Mouse (Mus musculus) lung, postnatal 0 days (tissue): ENCODE results near the gene Dnaic2. TPM values are rescaled to one million over a fixed set of nuclear protein-coding genes. Genes with fewer than 3 reads are reported as not detected.

Experiments
- ATAC-seq: fragments of 200-750 bp; cut with Nextera tagmentation; 2 replicates; pipeline ENCODE4 v1.8.0; 2017; ENCODE audit warnings: moderate library complexity
- DNase-seq: peaks from one replicate; pipeline ENCODE4 v3.0.0-alpha.2; 2016; ENCODE audit warnings: low spot score
- H3K27ac ChIP-seq: fragments of 300-500 bp; sonication (generic); 2 replicates; pipeline ENCODE4 v1.5.1; 2014; ENCODE audit warnings: antibody characterized with exemption, mild to moderate bottlenecking, low read length, mixed read lengths
- H3K27me3 ChIP-seq: fragments of 300-500 bp; sonication (generic); replicated peaks from 2 replicates; pipeline ENCODE4 v1.6.1; 2014; ENCODE audit warnings: low read length, mixed read lengths; ENCODE audit not compliant: insufficient read depth
- H3K36me3 ChIP-seq: fragments of 300-500 bp; sonication (generic); 2 replicates; pipeline ENCODE4 v1.6.1; 2014; ENCODE audit warnings: low read length, mixed read lengths; ENCODE audit not compliant: insufficient read depth
- H3K4me1 ChIP-seq: fragments of 300-500 bp; sonication (generic); 2 replicates; pipeline ENCODE4 v1.6.1; 2014; ENCODE audit warnings: antibody characterized with exemption, low read depth, low read length, mixed read lengths; ENCODE audit not compliant: insufficient read depth
- H3K4me2 ChIP-seq: fragments of 300-500 bp; sonication (generic); replicated peaks from 2 replicates; pipeline ENCODE4 v1.6.1; 2014; ENCODE audit warnings: low read depth, mild to moderate bottlenecking, low read length, moderate library complexity, mixed read lengths
- H3K4me3 ChIP-seq: fragments of 300-500 bp; sonication (generic); 2 replicates; pipeline ENCODE4 v1.5.1; 2014; ENCODE audit warnings: low read depth, low read length
- H3K9ac ChIP-seq: fragments of 300-500 bp; sonication (generic); replicated peaks from 2 replicates; pipeline ENCODE4 v1.6.1; 2014; ENCODE audit warnings: low read depth, mild to moderate bottlenecking
- H3K9me3 ChIP-seq: fragments of 300-500 bp; sonication (generic); 2 replicates; pipeline ENCODE4 v1.6.1; 2016; ENCODE audit warnings: low read length, mixed read lengths
- CTCF ChIP-seq: IDR thresholded peaks from 2 replicates; pipeline ENCODE4 v1.5.1; 2016; ENCODE audit warnings: antibody characterized with exemption, mild to moderate bottlenecking
- EP300 ChIP-seq: IDR thresholded peaks from 2 replicates; pipeline ENCODE4 v1.6.1; 2016; ENCODE audit warnings: antibody characterized with exemption, mild to moderate bottlenecking, control low read depth
- WGBS: fragments of 180-500 bp; shearing (Covaris S2); extraction: QIAGEN DNeasy Blood & Tissue Kit; methylation state at CpG from one replicate; pipeline ENCODE4 v1.1.7; 2014; 5-methylcytosine and 5-hydroxymethylcytosine counted together
- polyA plus RNA-seq: library from polyadenylated mRNA; unstranded; fragments of >200 nt; fragmentation: Nextera tagmentation; extraction: Ambion mirVana; gene quantifications from 2 replicates; pipeline ENCODE4 v1.2.1, GENCODE M21; 2015

The Dnaic2 gene
- polyA plus RNA-seq, result 6.4 and 7.3 TPM in 2 replicates

- peak; percentile 88 for DNase-seq
- Histone ChIP-seq H3K27me3 (no peaks in the 10 kb centered on the region), H3K9ac (no peak within 1 kb of the TSS), H3K9me3 (no peaks in the 10 kb centered on the region), H3K4me2 (peak within 1 kb of the TSS; percentile 53), H3K27ac (no peak within 1 kb of the TSS), H3K4me3 (peak within 1 kb of the TSS; percentile 21), H3K4me1 (peaks cover 4% of the 10 kb centered on the region; the same call in 1 of the 2 replicates), H3K36me3 (no peaks in the 10 kb centered on the region)
- ATAC-seq, result peak; percentile 78
- TF ChIP-seq EP300, result no peak
- no peak for TF ChIP-seq CTCF
- 8% methylated on average over 34 of the region's 34 CpGs for WGBS
Observed at GRCm38 (mm10) chr11:114726965-114727825, at the start of gene Dnaic2. TSS of gene Dnaic2 (plus strand) at chr11:114727408.

GRCm38 (mm10) chr11:114679582-114679981 is 47.6 kb upstream of the Dnaic2 start:
- Histone ChIP-seq H3K36me3 (no peaks in the 10 kb centered on the region), H3K27ac (peak overlapping the region; percentile 51), H3K27me3 (no peaks in the 10 kb centered on the region), H3K4me3 (no peak overlapping the region), H3K9ac (no peak overlapping the region; the same call in 1 of the 2 replicates), H3K9me3 (no peaks in the 10 kb centered on the region), H3K4me1 (peaks cover 10% of the 10 kb centered on the region; the same call in 1 of the 2 replicates), H3K4me2 (no peak overlapping the region)
- peak; percentile 39 for DNase-seq
- ATAC-seq, result 0 out of 2 replicates have a peak, but pooled peaks have one; percentile 17
- 30% methylated on average over 8 of the region's 8 CpGs for WGBS
- TF ChIP-seq CTCF, result no peak

- TF ChIP-seq CTCF (no peak), EP300 (no peak)
- DNase-seq, result no peak
- H3K36me3 ChIP-seq, result no peaks in the 10 kb centered on the region
- H3K4me1 ChIP-seq, result peaks cover 10% of the 10 kb centered on the region; the same call in 1 of the 2 replicates
- H3K4me3 ChIP-seq, result no peak overlapping the region
- no peak overlapping the region for H3K9ac ChIP-seq
- H3K9me3 ChIP-seq, result no peaks in the 10 kb centered on the region
- no peak overlapping the region for H3K4me2 ChIP-seq
- 0 out of 2 replicates have a peak, but pooled peaks have one; percentile 7 for ATAC-seq
- WGBS, result 44% methylated on average over 10 of the region's 10 CpGs
- no peaks in the 10 kb centered on the region for H3K27me3 ChIP-seq
- H3K27ac ChIP-seq, result no peak overlapping the region
Observed at GRCm38 (mm10) chr11:114680291-114680690, 46.9 kb upstream of the Dnaic2 start.

- DNase-seq (no peak), ATAC-seq (no peak)
- Histone ChIP-seq H3K4me3 (no peak overlapping the region), H3K9ac (no peak overlapping the region), H3K4me2 (no peak overlapping the region), H3K36me3 (no peaks in the 10 kb centered on the region), H3K27me3 (no peaks in the 10 kb centered on the region), H3K27ac (no peak overlapping the region), H3K9me3 (no peaks in the 10 kb centered on the region), H3K4me1 (peaks cover 8% of the 10 kb centered on the region; the same call in 1 of the 2 replicates)
- 69% methylated on average over 5 of the region's 5 CpGs for WGBS
- TF ChIP-seq EP300 (no peak), CTCF (no peak)
Observed at GRCm38 (mm10) chr11:114681054-114681453, 46.2 kb upstream of the Dnaic2 start.

- H3K4me2 ChIP-seq, result no peak overlapping the region
- TF ChIP-seq EP300, result no peak
- DNase-seq (no peak), ATAC-seq (no peak)
- H3K9ac ChIP-seq, result no peak overlapping the region
- no peak overlapping the region for H3K4me3 ChIP-seq
- WGBS, result 90% methylated on average over 12 of the region's 13 CpGs
- H3K4me1 ChIP-seq, result peaks cover 3% of the 10 kb centered on the region; the same call in 1 of the 2 replicates
- H3K27ac ChIP-seq, result no peak overlapping the region
- H3K27me3 ChIP-seq, result no peaks in the 10 kb centered on the region
- H3K9me3 ChIP-seq, result no peaks in the 10 kb centered on the region
- no peaks in the 10 kb centered on the region for H3K36me3 ChIP-seq
Observed at GRCm38 (mm10) chr11:114682321-114682900, 44.8 kb upstream of the Dnaic2 start.

GRCm38 (mm10) chr11:114683029-114683721 is 44.0 kb upstream of the Dnaic2 start:
- Histone ChIP-seq H3K27ac (no peak overlapping the region), H3K9ac (no peak overlapping the region), H3K9me3 (no peaks in the 10 kb centered on the region), H3K27me3 (no peaks in the 10 kb centered on the region), H3K4me2 (no peak overlapping the region), H3K4me1 (peaks cover 3% of the 10 kb centered on the region; the same call in 1 of the 2 replicates), H3K4me3 (no peak overlapping the region), H3K36me3 (no peaks in the 10 kb centered on the region)
- ATAC-seq (no peak), DNase-seq (no peak)
- 75% methylated on average over 10 of the region's 10 CpGs for WGBS
- no peak for TF ChIP-seq EP300
- no peak for TF ChIP-seq CTCF
